Mouse (Mus musculus): Measurements from ENCODE around the gene Smc1b.

The Smc1b gene

GRCm38 (mm10) chr15:85026197-85026596 is 105.6 kb downstream of the Smc1b start:
- no peak for DNase-seq (ENCODE audit: low read depth, low spot score)

- no peak for DNase-seq (ENCODE audit: low read depth, low spot score)
Observed at GRCm38 (mm10) chr15:85022211-85022610, 109.6 kb downstream of the Smc1b start.

- no peak for DNase-seq (ENCODE audit: low read depth, low spot score)
Observed at GRCm38 (mm10) chr15:85016951-85017664, 114.7 kb downstream of the Smc1b start, which contains the start of gene Upk3a. TSS of gene Upk3a (plus strand) at chr15:85017141.

GRCm38 (mm10) chr15:85015771-85016170 is 116.0 kb downstream of the Smc1b start:
- no peak for DNase-seq (ENCODE audit: low read depth, low spot score)

All from mesoderm, embryonic 11.5 days (tissue).